Mouse (Mus musculus) hindbrain, postnatal 0 days (tissue): ENCODE results near the gene Nek10. TPM values are rescaled to one million over a fixed set of nuclear protein-coding genes. Genes with fewer than 3 reads are reported as not detected.

Source experiments
- ATAC-seq: fragments of 200-750 bp; cut with Nextera tagmentation; 2 replicates; pipeline ENCODE4 v1.8.0; 2017; ENCODE audit warnings: mild to moderate bottlenecking, moderate TSS enrichment, moderate library complexity
- DNase-seq: peaks from one replicate; pipeline ENCODE4 v3.0.0-alpha.2; 2015; ENCODE audit warnings: low spot score
- H3K27ac ChIP-seq: fragments of 300-500 bp; sonication (generic); 2 replicates; pipeline ENCODE4 v1.5.1; 2014; ENCODE audit warnings: mild to moderate bottlenecking
- H3K27me3 ChIP-seq: fragments of 300-500 bp; sonication (generic); 2 replicates; pipeline ENCODE4 v1.6.1; 2014; ENCODE audit warnings: low read length, mixed read lengths; ENCODE audit not compliant: insufficient read depth
- H3K36me3 ChIP-seq: fragments of 300-500 bp; sonication (generic); 2 replicates; pipeline ENCODE4 v1.6.1; 2014; ENCODE audit warnings: low read length, mixed read lengths; ENCODE audit not compliant: insufficient read depth
- H3K4me1 ChIP-seq: fragments of 300-500 bp; sonication (generic); 2 replicates; pipeline ENCODE4 v1.6.1; 2014; ENCODE audit warnings: antibody characterized with exemption, low read length, mixed read lengths; ENCODE audit not compliant: insufficient read depth
- H3K4me2 ChIP-seq: fragments of 300-500 bp; sonication (generic); 2 replicates; pipeline ENCODE4 v1.6.1; 2014; ENCODE audit warnings: low read depth, mild to moderate bottlenecking, low read length, moderate library complexity, mixed read lengths
- H3K4me3 ChIP-seq: fragments of 300-500 bp; sonication (generic); 2 replicates; pipeline ENCODE4 v1.5.1; 2014; ENCODE audit warnings: low read length
- H3K9ac ChIP-seq: fragments of 300-500 bp; sonication (generic); replicated peaks from 2 replicates; pipeline ENCODE4 v1.6.1; 2014; ENCODE audit warnings: mild to moderate bottlenecking, low read length, moderate library complexity, mixed read lengths
- H3K9me3 ChIP-seq: fragments of 300-500 bp; sonication (generic); 2 replicates; pipeline ENCODE4 v1.6.1; 2016; ENCODE audit warnings: low read length, mixed read lengths
- CTCF ChIP-seq: IDR thresholded peaks from 2 replicates; pipeline ENCODE4 v1.5.1; 2016; ENCODE audit warnings: antibody characterized with exemption, control low read depth, low read depth
- WGBS: fragments of 180-500 bp; shearing (Covaris S2); extraction: QIAGEN DNeasy Blood & Tissue Kit; methylation state at CpG from one replicate; pipeline ENCODE4 v1.1.7; 2014; 5-methylcytosine and 5-hydroxymethylcytosine counted together
- polyA plus RNA-seq: library from polyadenylated mRNA; unstranded; fragments of >200 nt; fragmentation: Nextera tagmentation; extraction: Ambion mirVana; gene quantifications from 2 replicates; pipeline ENCODE4 v1.2.1, GENCODE M21; 2015
- total RNA-seq: library from RNA; depleted of rRNA; stranded (reverse); fragments of >200 nt; gene quantifications from 2 replicates; pipeline ENCODE4 v1.2.3, GENCODE M21; 2014

The Nek10 gene
- total and polyA plus RNA-seq, 2 experiments from 2014 or later, result 0.13 to 0.68 TPM

DNA sequence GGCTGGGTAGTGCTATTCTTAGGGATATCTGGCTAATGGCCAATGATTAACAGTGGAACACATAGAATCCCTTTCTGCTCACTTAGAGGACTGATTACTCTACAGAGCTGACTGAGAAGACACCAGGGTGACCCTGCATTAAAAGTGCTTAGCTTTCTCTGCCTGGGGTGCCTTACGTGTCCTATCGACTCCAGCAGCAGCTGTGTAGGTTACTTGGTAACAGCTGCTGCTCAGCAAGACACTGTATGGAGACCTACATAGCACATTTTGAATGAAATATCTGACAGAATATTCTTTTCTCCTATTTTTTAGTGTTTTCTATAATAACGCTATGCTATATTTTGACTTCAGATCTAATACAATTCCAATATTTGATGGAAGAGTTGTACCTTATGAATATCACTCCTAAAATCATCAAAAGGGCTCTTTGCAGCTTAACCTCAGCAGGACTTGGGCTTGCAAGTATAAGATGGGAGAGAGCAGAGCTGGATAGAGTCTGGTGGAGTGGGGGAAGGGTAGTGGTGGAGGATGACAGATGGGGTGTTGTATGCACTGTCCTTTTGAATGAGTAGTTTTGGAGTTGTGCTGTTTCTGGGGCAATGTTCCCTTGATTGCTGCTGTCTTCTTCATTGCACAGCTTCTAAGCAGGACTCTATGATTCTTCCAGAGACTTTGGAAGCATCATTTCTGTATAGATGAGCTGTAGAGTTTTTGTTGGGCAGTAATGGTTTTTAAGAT is 93.4 kb downstream of the Nek10 start:
- WGBS, result 63% methylated on average over 3 of the region's 3 CpGs
- peak; percentile 47 for DNase-seq
- peak; percentile 94 for ATAC-seq
- Histone ChIP-seq H3K9me3 (no peaks in the 10 kb centered on the region), H3K4me1 (no peaks in the 10 kb centered on the region), H3K4me3 (no peak overlapping the region), H3K36me3 (no peaks in the 10 kb centered on the region), H3K9ac (no peak overlapping the region), H3K27ac (peak overlapping the region; percentile 22; the same call in 1 of the 2 replicates), H3K4me2 (no peak overlapping the region), H3K27me3 (no peaks in the 10 kb centered on the region)
- no peak for TF ChIP-seq CTCF

DNA sequence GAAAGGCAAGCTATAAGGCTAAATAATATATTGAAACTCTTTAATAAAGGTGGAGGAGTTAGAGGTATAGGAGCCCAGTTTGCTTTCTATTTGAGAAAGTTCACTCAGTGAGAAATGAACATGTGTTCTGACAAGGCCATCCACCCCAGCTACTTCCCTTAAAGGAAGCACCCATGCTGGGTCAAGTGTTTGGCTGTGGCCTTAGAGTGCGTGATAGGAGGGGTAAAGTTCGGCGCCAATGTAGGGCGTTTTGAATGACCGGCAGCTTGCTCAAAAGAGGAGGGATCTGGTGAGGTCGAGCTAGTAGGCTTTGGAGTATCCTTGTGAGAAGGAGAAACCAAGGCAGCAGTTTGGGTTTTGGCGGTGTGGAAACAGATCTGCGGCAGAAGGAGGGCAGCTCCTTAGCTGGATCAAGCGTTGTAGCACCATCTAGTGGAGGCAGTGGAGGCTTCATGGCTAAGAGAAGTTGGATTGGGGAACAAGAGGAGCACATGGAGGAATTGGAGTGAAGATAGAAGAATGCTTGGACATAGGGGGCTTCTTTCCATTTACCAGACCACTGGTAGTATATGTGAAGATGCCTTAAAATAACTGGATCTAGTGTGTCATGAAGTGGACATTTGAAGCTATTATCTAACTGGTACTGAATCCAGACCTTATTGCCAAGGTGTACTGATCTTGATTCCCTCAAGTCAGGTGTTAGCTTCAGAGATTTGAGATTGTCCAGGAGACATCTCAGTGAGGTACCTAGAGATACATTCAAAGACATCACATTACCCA is 101.7 kb downstream of the Nek10 start:
- Histone ChIP-seq H3K9me3 (no peaks in the 10 kb centered on the region), H3K4me3 (no peak overlapping the region), H3K36me3 (no peaks in the 10 kb centered on the region), H3K27ac (no peak overlapping the region), H3K27me3 (no peaks in the 10 kb centered on the region), H3K4me1 (no peaks in the 10 kb centered on the region), H3K4me2 (peak overlapping the region; percentile 44), H3K9ac (no peak overlapping the region)
- ATAC-seq (peak; percentile 72), DNase-seq (peak; percentile 82)
- WGBS, result 15% methylated on average over 9 of the region's 9 CpGs
- peak; percentile 81 for TF ChIP-seq CTCF

DNA sequence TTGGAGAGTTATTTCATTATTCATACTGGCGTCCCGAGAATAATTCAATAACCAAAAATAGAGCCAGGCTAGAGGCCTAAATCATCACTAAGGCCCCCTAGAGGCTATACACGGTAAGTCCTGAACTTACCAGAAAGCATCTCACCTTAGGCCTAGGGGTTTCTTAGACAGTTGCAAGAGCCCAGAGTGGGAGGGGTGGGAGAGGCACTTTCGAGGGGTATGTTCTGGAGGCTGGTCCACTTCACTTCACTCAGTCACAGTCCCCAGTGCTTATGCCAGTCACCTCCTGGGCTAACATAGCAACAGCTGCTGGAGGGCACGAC is 102.3 kb downstream of the Nek10 start:
- Histone ChIP-seq H3K9me3 (no peaks in the 10 kb centered on the region), H3K27ac (no peak overlapping the region), H3K4me2 (no peak overlapping the region), H3K9ac (no peak overlapping the region), H3K4me1 (no peaks in the 10 kb centered on the region), H3K36me3 (no peaks in the 10 kb centered on the region), H3K27me3 (no peaks in the 10 kb centered on the region), H3K4me3 (no peak overlapping the region)
- WGBS, result 70% methylated on average over 5 of the region's 5 CpGs
- no peak for TF ChIP-seq CTCF
- DNase-seq, result no peak
- no peak for ATAC-seq

DNA sequence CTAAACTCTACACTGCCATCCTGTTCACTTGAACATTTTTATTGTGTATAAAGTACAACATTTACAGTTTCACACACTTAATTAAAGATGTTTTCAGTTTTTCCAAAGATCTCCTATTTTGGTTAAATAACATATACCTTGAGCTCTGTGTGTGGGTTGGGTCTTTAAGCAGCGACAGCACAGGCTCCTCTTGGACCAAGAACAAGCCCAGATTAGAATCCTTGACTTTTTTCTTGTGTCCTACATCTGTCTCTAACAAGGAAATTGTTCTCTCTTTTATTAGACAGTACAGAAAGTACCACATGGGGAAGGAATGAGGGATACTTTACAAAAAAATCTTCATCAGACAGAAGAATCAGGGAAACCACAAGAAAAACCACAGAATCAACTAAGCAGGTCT is 122.4 kb downstream of the Nek10 start:
- TF ChIP-seq CTCF, result no peak
- Histone ChIP-seq H3K4me3 (no peak overlapping the region), H3K9me3 (no peaks in the 10 kb centered on the region), H3K4me2 (no peak overlapping the region), H3K27me3 (no peaks in the 10 kb centered on the region), H3K36me3 (no peaks in the 10 kb centered on the region), H3K9ac (no peak overlapping the region), H3K4me1 (no peaks in the 10 kb centered on the region), H3K27ac (no peak overlapping the region)
- no peak for DNase-seq
- 75% methylated on average over 1 of the region's 1 CpGs for WGBS
- no peak for ATAC-seq

DNA sequence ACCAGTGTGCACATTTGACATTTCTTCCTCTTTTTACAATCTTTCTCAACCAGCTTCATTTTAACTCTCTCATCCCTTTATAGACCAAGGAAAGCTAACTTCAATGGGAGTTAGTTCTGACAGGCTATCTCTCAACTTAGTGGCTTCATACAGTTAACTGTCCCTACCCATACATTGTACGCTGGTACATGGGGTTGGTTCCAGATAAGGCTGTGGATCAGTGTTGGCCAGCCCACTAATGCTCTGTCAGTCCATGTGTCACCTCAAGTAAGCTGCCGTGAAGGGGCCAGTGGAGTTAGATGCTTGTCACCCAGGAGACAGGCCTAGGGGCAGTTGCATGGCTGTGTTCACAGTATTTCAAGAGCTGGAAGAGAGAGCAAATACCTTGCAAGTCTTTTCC is 124.3 kb downstream of the Nek10 start:
- Histone ChIP-seq H3K9me3 (no peaks in the 10 kb centered on the region), H3K4me3 (no peak overlapping the region), H3K36me3 (no peaks in the 10 kb centered on the region), H3K27me3 (no peaks in the 10 kb centered on the region), H3K4me2 (no peak overlapping the region), H3K9ac (no peak overlapping the region), H3K27ac (no peak overlapping the region), H3K4me1 (no peaks in the 10 kb centered on the region)
- DNase-seq, result no peak
- no peak for ATAC-seq
- 89% methylated on average over 2 of the region's 2 CpGs for WGBS
- no peak for TF ChIP-seq CTCF

DNA sequence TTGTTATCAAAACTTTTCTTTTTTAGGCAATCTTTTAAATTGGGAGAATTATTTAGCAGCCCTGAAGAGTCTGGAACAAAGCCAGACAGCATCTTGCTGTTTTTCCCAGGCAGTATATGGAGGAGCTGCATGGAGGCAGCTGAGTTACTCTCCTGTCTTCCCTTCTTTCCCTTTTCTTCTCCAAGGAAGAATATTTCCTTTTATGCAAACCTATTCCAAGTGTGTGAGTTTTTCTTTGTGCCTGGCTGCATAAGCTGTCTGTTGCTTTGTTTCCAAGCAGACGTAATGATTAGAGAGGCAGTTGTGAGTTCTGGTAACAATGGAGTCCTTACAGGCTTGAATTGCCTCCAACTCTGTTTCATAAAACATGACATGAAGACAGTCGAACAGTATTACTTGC is 131.8 kb downstream of the Nek10 start:
- H3K27me3 ChIP-seq, result no peaks in the 10 kb centered on the region
- no peaks in the 10 kb centered on the region for H3K36me3 ChIP-seq
- H3K4me1 ChIP-seq, result no peaks in the 10 kb centered on the region
- WGBS, result 43% methylated on average over 2 of the region's 2 CpGs
- no peak overlapping the region for H3K4me3 ChIP-seq
- no peak for DNase-seq
- H3K4me2 ChIP-seq, result no peak overlapping the region
- H3K27ac ChIP-seq, result no peak overlapping the region
- TF ChIP-seq CTCF, result no peak
- H3K9me3 ChIP-seq, result no peaks in the 10 kb centered on the region
- no peak for ATAC-seq
- no peak overlapping the region for H3K9ac ChIP-seq

DNA sequence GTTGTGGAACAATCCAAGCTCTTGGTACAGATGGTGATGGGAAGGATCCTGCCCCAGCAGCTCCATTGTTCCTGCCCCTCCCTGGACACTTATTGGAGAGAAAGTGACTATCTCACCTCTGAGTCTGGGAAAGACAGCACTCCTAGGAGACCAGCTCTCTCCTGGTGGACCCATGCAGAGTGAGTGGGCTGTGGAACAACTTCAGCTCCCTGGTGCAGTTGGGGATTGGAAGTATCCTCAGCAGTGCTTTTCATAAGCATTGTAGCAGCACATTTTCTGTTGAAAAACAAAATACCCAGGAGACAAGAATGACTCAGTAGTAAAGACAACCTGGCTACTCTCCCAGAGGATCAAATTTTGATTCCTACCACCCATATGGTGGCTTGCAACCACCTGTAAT is 142.7 kb downstream of the Nek10 start:
- ATAC-seq, result no peak
- Histone ChIP-seq H3K4me1 (no peaks in the 10 kb centered on the region), H3K27ac (no peak overlapping the region), H3K9ac (no peak overlapping the region), H3K4me3 (no peak overlapping the region), H3K4me2 (no peak overlapping the region), H3K27me3 (no peaks in the 10 kb centered on the region), H3K36me3 (no peaks in the 10 kb centered on the region), H3K9me3 (no peaks in the 10 kb centered on the region)
- no peak for DNase-seq
- no peak for TF ChIP-seq CTCF
